Mouse (Mus musculus) spleen, adult 18-20 months (tissue): ENCODE measurements around the gene Inpp4b.

Experiments
- DNase-seq, 2 experiments: peaks; one replicate each; pipeline ENCODE4 v3.0.0; 2022; ENCODE audit warnings: mixed read lengths in 2 of 2

The Inpp4b gene

DNA sequence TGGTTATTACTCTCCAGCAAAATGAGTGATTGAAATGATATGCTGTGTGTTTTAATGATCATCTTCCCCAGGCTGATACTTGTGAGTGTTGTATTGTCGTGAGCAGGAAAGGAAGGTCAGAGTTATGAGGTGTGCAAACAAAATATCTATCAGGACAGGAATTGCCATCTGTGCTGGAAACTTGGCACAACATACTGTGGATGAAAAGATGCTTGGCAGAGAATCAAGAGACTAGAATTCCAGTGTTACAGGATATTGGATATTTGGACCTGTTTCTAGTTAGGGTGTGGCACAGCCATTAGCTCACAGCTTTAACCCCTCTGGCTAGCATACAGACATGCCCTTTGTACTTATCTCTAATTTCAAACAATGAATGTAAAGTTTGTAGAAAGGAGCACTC lies 507.6 kb downstream of the Inpp4b start:
- no peak for DNase-seq

DNA sequence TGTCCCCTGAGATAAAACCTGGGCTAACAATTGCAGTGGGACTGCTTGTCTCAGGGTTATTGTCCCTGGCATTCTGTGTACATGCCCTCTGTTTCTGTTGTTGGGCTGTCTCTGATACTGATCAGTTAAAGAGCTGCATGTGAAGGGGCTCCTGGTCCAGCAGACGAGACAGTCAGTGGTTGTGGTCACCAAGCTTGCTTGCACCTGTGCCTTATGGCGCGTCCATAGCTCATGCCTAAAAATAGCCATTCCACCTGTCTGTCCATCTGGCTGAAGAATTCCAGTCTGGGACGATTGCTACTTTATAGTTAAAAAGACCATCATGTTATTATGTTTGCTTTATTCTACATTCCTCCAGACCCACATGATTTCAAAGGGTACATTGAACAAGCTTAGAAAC lies 510.8 kb downstream of the Inpp4b start:
- DNase-seq: no peak

DNA sequence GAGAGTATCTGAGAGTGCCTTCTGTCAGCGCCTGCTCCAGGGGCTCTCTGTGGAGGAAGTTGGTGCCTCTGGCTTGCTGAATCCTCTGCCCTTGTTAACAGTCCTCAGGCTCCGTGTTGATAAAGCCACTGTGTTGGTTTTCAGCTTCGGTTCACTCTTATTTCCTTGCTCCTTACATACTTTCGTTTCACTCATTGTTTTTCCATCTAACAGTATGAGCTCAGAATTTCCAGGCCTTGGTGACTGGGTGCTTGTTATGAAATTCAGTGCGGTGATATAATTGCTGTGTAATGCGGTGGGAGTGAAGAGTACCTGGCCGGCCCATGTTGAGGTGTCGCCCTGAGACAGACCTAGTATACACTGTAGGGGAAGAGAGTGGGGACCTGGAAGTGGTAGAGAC lies 512.2 kb downstream of the Inpp4b start:
- DNase-seq: no peak

DNA sequence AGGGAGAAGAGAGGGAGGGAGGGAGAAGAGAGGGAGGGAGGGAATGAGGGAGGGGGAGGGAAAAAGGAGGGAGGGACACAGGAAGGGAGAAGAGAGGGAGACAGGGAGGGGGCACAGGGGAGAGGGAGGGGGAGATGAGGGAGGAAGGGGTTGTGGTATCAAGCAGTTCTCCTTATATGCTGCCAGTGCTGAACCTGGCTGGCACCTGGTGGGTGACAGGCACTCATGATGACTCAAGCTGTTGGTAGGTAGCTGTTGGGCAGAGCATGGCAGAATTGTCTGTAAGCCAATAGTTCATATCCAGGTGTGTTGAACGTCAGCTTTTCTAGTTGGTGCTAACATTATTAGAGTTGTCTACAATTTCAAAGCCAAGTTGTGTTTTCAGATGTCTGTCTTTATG lies 512.7 kb downstream of the Inpp4b start:
- DNase-seq: no peak

DNA sequence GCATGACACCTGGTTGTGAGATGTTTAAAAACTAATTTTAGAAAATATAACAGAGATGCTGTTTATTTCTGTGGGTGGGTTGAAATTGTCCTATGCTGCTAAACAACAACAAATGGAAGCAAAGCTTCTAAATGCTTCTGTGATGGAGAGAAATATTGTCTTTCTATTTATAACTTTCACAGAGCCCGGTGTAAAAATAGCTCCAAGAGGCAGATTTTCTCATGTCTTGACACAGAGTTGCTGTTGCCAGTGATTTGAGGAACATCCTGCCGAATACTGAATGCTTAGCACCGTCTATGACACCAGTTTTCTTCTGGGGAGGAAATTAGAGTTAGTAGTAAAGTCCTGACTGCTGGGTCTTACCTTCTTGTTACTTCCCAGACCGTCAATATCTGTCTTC lies 513.8 kb downstream of the Inpp4b start:
- DNase-seq: no peak

DNA sequence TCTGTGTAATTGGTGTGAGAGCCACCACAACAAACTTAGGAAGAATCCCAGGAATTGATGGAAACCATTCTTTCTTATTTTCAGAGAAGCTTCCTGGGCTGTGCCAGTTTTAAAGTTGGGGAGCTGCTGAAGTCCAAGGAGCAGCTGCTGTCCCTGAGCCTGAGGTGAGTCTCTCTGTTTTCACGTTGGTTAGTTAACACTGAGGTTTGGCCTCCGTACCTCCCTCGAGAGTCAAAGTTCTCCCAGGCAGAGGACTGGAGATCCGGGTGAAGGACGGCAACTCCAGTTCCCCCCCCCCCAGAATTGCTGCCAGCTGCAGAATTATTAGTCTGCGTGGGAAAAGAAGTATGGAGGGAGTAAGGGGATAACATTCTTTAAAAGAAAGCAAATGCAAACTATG lies 514.3 kb downstream of the Inpp4b start:
- DNase-seq: no peak

DNA sequence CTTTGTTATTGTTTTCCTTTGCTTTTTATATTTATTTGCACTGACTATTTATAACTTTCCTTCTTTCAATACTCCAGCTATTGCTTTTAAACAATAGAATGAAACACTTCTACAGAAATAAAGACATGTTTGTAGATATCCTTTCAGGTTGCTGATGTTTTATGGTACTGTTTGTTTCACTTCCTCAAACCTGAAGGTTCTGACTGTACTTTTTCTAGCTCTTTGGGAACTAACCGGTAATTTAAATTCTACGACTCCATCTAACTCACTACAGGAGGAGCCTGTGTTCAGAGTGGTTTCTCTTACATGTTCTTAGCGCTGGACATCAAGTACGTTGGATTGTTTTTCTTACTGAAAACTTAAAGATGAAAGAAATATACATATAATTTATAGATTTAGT lies 516.0 kb downstream of the Inpp4b start:
- DNase-seq: no peak

DNA sequence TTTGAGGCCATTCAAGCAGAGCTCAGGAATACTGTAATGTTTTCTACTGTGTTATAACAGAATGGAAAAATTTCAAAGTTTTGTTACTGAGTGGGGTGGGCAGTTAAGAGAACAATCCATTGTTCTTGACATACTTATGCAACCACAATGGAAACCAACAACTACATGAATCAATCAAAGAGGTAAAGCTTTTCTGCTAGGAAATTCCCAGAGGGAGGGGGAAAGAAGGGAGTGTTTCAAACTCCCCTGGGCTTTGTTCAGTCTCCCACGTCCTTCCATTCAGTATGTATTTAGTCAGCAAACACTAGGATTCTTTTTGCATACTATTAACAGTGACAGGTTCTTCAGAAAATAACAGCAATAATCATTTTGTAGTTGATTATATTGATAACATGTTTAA lies 517.4 kb downstream of the Inpp4b start:
- no peak for DNase-seq

DNA sequence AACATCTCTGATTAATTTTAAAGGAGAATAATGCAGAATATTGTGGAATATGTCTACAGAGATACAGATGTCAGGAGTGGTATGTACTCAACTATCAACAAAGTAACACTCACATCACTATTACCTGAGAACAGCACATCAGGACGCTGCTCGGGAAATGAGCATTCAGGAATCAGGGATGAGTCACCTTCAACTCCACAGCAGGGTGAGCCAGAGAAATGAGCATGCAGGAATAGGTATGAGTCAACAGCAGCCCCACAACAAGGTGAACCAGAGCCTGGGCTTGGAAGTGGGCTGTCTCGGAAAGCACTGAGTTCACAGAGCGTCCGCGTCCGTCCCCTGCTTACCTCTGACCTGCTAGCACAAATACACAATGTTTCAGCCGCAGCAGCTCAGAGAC lies 519.0 kb downstream of the Inpp4b start:
- DNase-seq: no peak

DNA sequence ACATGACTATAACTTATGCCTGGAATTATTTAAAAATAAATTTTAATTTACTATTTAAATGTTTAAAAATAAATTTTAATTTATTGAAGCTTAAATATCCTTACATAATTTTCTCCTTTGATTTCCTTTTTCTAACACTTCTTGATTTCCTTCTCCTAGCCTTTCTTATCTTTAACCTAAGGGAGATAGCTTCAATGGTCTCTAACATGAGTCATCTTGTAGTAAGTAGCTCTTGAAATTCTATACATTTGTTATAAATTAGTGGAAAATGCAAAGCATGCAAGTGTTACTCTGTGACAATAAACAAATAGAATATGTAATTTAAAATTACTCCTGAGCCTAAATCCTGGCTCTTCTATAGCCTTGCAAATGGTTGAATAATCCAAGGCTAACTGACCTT lies 520.4 kb downstream of the Inpp4b start:
- DNase-seq: no peak

DNA sequence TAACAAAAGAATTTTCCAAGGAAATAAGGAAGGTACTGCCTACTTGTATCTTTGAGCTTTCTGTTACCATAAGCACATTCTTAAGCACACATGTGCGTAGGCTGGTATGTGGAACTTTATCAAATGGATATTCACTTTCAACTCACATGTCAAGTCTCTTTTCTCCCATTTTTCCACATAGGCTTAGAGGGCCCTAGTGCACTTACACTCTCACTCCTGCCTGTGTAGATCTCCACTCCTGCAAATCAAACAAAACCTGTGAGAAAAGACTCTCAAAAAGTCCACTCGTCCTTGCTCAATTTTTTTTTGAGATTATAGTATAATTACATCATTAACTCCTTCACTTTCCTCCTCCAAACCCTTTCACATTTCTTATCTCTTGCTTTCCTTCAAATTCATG lies 522.0 kb downstream of the Inpp4b start:
- no peak for DNase-seq

DNA sequence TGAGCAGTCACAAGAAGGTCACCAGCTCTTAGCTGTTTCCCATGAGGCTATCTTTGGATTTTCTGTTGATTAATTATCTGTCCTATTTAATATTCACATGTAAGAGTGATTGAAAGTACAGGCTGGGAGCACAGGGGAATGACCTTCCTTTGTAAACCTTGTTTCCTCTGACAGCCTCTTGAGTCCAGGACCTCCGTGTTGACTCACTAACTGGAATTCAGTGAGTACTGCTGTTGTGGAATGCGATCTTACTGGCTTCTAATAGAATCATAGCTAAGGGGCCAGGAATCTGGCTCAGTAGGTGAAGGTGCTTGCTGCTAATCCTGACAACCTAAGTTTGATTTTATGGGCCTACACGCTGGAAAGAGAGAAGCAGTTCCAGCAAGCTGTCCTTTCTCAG lies 523.3 kb downstream of the Inpp4b start:
- DNase-seq: no peak

DNA sequence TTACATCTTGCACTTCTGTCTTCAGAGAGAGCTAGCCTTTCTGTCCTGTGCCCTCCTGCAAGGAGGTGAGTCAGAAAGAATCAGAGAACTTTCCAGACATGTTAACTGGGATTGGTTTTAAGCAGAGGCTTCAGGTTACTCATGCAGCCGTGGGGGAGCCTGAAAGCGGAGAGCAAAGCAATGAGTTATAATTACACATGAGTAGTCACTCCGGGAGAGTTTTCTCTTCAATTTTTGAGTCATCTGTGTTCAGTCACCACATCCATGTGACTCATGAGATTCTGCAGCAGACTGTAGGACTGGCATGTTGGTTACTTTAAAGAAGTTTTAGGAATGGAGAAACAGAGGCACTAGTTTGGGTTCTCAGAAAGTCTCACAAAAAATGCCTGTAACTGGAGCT lies 524.7 kb downstream of the Inpp4b start:
- DNase-seq: no peak

DNA sequence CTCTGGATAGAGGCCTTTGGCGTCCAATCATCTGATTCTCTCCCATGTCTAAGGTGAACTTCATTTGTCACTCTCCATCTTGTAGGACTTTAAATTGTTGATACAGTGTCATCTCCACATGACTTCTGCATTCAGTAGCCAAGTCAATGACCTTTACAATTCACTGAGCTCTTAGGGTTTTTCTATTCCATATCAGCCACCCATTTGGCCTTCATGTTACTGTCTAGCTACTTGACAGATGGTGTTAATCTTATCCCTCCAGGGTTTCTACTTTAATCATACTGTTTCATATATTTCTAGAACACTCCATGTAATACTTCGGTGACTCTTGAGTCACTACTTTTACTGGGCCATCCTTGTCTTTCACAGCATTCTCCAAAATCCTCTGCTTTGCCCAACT lies 528.1 kb downstream of the Inpp4b start:
- DNase-seq: no peak

DNA sequence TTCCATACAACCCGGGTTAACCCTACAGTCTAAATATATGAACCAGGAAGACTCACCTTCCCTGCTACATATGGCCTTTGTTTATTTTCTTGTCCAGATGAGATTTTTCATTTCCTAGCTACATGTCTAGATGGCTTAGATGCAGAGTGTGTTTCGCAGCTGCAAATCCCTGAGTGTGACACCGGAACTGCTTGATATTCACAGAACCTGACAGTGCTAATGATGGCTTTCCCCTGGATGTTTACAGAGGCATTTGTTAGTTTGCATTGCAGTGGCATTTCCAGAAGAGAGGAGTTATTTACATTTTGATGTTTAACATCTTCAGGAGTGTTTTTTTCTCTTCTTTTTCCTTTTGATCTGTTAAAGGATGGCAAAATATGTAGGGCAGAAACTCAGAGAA lies 537.7 kb downstream of the Inpp4b start:
- no peak for DNase-seq

DNA sequence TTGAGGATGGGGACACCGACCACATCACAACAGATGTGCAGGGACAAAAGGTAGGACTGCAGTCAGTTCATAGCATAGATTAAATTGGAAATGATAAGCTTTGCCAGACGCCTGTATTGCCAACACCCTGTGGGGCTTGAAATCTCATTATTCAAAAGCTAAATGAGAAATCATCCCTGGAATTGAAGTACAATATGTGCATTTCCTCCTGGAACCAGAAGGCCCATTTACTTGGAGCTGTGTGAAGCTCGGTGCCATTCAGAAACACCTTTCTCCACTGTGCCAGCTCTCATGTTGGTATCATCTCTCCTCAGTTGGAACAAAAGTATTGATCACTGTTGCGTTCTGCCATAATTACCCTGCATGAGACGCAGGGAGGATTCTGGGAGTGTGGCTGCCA lies 541.8 kb downstream of the Inpp4b start:
- DNase-seq: no peak

DNA sequence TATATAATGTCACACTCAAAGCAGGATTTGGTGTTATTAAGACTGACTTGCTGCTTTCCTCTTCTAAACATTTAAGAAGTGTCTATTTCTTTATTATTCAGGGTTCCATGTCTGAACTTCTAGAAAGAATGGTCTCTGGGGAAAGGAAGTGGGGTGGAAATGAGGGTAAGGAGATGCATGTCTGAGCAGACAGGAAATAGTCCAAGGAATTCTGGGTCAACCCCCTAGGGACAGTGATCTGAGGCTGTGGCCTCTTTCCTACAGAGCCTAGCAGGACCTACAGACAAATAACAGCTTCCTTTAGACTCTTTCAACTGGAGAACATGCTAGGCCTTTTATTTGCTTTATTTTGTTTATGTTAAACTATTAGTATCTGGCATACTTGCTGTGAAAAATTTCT lies 546.5 kb downstream of the Inpp4b start:
- no peak for DNase-seq

DNA sequence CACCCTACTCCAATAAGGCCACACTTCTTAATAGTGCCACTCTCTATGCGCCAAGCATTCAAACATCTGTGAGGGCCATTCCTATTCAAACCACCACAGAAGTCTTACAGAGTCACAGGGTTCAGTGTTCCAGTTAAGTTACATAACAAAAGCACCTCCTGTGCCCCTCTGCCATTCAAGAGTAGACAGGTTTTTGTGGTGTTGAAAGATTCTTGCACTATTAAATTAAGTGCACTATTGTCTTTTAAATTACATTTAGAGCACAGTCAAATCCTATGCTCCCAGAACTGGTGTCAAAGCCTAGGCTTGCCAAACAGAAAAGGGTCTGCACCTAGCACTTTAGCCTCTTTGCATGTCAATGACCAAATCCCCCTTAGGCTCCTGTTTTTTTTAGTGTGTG lies 550.9 kb downstream of the Inpp4b start:
- DNase-seq: no peak

DNA sequence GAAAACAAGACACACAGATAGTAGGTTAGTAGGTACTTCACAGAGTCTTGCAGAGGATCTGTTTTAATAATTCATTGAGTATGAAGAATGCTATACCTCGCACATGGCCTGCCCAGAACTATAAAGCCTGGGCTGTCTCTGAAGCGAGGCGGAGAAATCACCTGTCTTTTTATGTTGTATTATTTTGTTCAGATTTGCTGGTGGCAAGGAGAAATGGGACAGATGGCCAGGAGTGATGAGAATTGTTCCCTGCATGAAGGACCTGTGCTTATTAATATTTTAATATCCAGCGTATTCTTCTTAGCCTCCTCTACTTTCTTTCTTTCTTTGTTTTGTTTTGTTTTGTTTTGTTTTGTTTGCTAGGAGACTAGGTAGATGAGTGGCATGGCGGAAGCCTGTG lies 604.5 kb downstream of the Inpp4b start:
- DNase-seq: no peak

DNA sequence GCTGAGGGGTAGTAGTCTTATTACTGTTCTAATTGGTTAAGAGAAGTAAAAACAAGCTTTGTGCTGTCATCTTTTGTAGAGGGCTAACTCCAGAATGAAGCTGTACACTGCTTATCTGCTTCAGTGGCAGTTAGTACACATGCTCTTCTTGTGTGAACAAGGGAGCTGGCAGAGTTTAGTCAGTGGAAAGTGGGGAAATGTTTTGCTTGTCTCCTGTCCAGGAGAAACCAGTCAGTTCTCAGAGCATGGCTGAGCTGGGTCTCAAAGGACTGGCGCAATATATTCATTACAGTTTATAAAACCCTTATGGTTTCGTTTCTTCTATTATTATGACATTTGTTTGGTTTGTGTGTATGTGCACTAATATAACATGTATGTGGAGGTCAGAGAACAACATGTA lies 610.7 kb downstream of the Inpp4b start:
- DNase-seq: no peak

DNA sequence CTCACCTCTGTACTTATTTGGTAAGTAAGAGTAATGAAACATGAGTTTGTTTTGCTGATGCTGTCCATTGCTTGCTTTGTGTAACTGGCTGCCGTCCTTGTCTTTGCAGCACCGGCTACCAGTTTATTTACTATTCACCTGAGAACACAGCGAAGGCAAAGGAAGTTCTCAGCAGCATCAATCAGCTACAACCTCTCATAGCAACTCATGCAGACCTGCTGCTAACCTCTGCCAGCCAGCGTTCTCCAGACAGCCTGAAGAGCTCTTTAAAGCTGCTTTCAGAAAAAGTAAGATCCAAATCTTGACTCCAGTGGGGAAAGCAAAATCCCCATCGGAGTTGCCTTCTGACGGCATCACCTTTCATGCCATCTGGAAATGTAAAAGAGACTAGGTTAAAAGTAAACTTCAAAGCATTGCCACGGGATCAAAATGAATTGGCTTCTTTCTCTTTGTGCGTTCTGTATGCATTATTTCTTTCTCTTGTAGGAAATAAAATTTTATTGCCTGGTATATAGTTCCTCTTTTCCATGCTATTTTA lies 642.8 kb downstream of the Inpp4b start:
- DNase-seq: no peak

DNA sequence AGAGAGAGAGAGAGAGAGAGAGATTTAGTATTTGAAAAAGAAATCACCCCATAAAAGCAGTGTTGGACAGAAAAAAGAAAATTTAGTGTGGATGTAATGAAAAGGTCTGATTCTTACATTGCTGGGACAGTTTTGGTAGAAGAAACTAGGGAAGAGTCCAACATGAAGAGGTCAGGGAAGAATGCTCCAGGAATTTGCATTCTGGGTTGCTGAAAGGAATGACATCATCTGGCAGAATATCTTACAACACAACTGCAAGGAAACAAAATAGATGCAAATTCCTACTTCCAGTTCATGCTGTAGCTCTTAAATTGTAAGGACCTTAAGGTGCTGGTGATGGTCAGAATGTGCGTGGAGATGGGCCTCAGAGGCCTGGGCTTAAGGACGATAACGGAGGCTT lies 650.6 kb downstream of the Inpp4b start:
- DNase-seq: no peak

DNA sequence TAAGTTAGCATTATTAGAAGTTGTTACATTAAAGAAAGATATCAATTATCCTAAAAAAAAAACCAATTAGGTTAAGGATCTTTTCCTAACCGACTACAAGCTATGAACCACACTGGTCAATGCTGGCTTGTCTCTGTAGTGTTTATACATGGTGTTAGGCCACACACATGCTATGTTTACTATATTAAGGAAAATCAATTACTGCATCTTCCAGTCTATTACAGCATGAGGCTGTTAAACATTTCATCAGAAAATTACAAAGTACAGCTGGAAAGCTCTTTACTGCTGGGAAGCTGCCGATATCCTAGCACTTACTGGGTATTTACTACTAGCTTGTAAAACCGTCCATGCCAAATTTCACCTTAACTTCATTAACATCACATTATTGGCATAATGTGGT lies 653.9 kb downstream of the Inpp4b start:
- DNase-seq: no peak

DNA sequence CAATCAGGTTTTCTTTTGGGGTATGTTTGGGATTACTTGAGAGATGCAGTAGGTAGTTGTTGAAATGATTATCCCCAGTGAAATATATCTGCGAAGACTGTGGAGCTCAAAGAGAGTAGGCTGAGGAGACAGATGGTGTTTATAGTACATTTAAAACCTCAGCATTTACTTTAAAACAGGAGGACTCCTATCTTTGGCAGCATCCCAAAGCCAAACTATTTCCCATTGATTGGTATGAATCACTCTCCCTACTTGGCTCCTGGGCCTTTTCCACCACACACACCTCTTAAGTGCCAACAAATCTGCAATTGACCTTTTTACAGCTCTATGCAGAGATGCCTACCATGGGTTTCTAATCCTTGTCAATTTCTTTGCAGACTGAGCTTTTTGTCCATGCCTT lies 654.5 kb downstream of the Inpp4b start:
- DNase-seq: no peak

DNA sequence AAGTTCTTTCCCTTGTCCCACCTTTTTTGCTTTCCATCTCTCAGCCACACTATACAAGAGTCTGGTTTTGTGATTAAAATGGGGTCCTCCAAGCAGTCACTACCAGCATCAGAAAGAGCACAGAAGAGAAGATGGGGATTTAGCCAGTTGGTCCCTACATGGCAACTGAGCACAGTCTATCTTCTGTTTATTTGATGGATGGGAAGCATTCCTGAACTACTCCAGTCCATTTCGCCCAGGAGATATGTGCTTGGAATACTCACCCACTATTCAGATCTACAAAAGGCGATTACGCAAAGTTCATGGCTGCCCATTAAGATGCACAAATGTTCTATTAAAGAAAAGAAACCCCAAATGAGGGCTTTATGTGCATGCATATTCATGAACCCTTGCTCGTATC lies 661.8 kb downstream of the Inpp4b start:
- no peak for DNase-seq

DNA sequence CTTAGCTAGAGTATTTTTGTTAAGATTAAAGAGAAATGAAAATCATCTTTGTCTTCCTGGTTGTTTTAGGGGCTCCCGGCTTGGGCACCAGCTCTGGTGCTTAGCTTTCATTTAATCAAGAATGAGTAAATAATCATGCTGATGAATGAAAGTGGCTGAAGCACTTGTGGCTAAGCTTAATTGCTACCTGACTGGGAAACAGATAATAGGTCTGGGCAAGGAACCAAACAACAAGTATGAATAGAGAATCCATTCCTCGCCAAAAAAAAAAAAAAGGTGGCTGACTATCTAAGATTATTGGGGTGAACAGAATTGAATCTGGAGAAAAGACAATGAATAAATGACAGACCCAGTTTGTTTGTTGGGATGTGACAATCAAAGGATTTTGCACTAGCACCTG lies 663.1 kb downstream of the Inpp4b start:
- no peak for DNase-seq
